Mouse (Mus musculus) heart, adult 11 months (tissue): ENCODE measurements around the gene Wdr72.
A peak's percentile ranks its signal among the peaks of the same experiment; 100 is the strongest.

Experiments
- DNase-seq: peaks from one replicate; pipeline ENCODE4 v3.0.0; 2022

The Wdr72 gene

GRCm38 (mm10) chr9:74109761-74110460 lies at the start of gene Wdr72:
Gene Wdr72, plus strand, starts transcription at chr9:74110356.
- DNase-seq = no peak

- DNase-seq = no peak
Observed at GRCm38 (mm10) chr9:74066278-74066677, 43.9 kb upstream of the Wdr72 start.

- no peak for DNase-seq
Observed at GRCm38 (mm10) chr9:74066766-74067165, 43.4 kb upstream of the Wdr72 start.

- DNase-seq = no peak
Observed at GRCm38 (mm10) chr9:74075958-74076357, 34.2 kb upstream of the Wdr72 start.

- no peak for DNase-seq
Observed at GRCm38 (mm10) chr9:74078458-74078857, 31.7 kb upstream of the Wdr72 start.

- no peak for DNase-seq
Observed at GRCm38 (mm10) chr9:74080241-74080640, 29.9 kb upstream of the Wdr72 start.

GRCm38 (mm10) chr9:74101591-74101990 lies 8.6 kb upstream of the Wdr72 start:
- no peak for DNase-seq

- DNase-seq = no peak
Observed at GRCm38 (mm10) chr9:74102615-74103014, 7.5 kb upstream of the Wdr72 start.

GRCm38 (mm10) chr9:74110461-74110816 lies 283 bp downstream of the Wdr72 start:
- DNase-seq = no peak

- DNase-seq = no peak
Observed at GRCm38 (mm10) chr9:74112526-74112925, 2.4 kb downstream of the Wdr72 start.

GRCm38 (mm10) chr9:74126222-74126621 lies 16.1 kb downstream of the Wdr72 start:
- DNase-seq = no peak

- DNase-seq = no peak
Observed at GRCm38 (mm10) chr9:74134010-74134409, 23.9 kb downstream of the Wdr72 start.

GRCm38 (mm10) chr9:74141864-74142263 lies 31.7 kb downstream of the Wdr72 start:
- DNase-seq = peak; percentile 65

GRCm38 (mm10) chr9:74142705-74143104 lies 32.5 kb downstream of the Wdr72 start:
- no peak for DNase-seq

- DNase-seq = peak; percentile 71
Observed at GRCm38 (mm10) chr9:74145203-74145602, 35.0 kb downstream of the Wdr72 start.

GRCm38 (mm10) chr9:74148306-74148705 lies 38.1 kb downstream of the Wdr72 start:
- DNase-seq = peak; percentile 80

- peak; percentile 78 for DNase-seq
Observed at GRCm38 (mm10) chr9:74160361-74160933, 50.3 kb downstream of the Wdr72 start.

- DNase-seq = peak; percentile 85
Observed at GRCm38 (mm10) chr9:74165697-74166096, 55.5 kb downstream of the Wdr72 start.

- DNase-seq = peak; percentile 64
Observed at GRCm38 (mm10) chr9:74169904-74170303, 59.7 kb downstream of the Wdr72 start.

GRCm38 (mm10) chr9:74186748-74187400 lies 76.7 kb downstream of the Wdr72 start:
- no peak for DNase-seq

GRCm38 (mm10) chr9:74187401-74188029 lies 77.4 kb downstream of the Wdr72 start:
- DNase-seq = no peak

- DNase-seq = no peak
Observed at GRCm38 (mm10) chr9:74194898-74195297, 84.7 kb downstream of the Wdr72 start.

- DNase-seq = no peak
Observed at GRCm38 (mm10) chr9:74228272-74228671, 118.1 kb downstream of the Wdr72 start.

- DNase-seq = no peak
Observed at GRCm38 (mm10) chr9:74241292-74241691, 131.1 kb downstream of the Wdr72 start.
